Comparison of ENCODE assay signal across 10 mouse cellular contexts in genomic region chr6:5254869-5255268, GRCm38 (mm10). TPM values are rescaled to one million over a fixed set of nuclear protein-coding genes. Genes with fewer than 3 reads are reported as not detected.
DNase-seq lines count a peak whose midpoint lies in the region; ATAC-seq and TF ChIP-seq lines count a peak whose summit lies in the region.
"Had no signal": no experiment of that assay in that cellular context is flagged by ENCODE, and none has a peak within 500 bp of the region (broad histone marks: within the 10 kb centered on the region; RNA-seq: fewer than 3 reads in every experiment).

No protein-coding gene starts in this region.

- H3K4me1 ChIP-seq in embryonic facial prominence, embryonic 14.5 days (ENCODE audit: control insufficient read depth, insufficient read depth, low read length): peaks cover 8% of the 10 kb centered on the region; the same call in 1 of the 2 replicates
- peaks cover 14% of the 10 kb centered on the region for H3K4me1 ChIP-seq in embryonic facial prominence, embryonic 10.5 days
- peaks cover 8% of the 10 kb centered on the region; the same call in 1 of the 2 replicates for H3K4me1 ChIP-seq in heart, postnatal 0 days (ENCODE audit: control insufficient read depth, insufficient read depth)
- peaks cover 32% of the 10 kb centered on the region for H3K4me1 ChIP-seq in megakaryocyte, embryonic 14.5 days
- peaks cover 6% of the 10 kb centered on the region; the same call in 1 of the 2 replicates for H3K4me1 ChIP-seq in stomach, embryonic 16.5 days (ENCODE audit: control insufficient read depth, insufficient read depth, low read length)

- no peak for DNase-seq in embryonic facial prominence, embryonic 14.5 days (ENCODE audit: low spot score)
- no peak for DNase-seq in embryonic facial prominence, embryonic 10.5 days (ENCODE audit: low spot score)
- DNase-seq in heart, postnatal 0 days (ENCODE audit: low spot score): no peak
- DNase-seq in heart, postnatal 14 days: no peak
- DNase-seq in left cerebral cortex, postnatal 10 days (ENCODE audit: extremely low spot score in 1 of 2, low spot score in 2 of 2): no peak
- DNase-seq: cerebellum, adult 9-10 months had no signal

- TF ChIP-seq CTCF in heart, postnatal 0 days (IDR thresholded peaks at IDR 0.05; ENCODE audit: low read depth): no peak

- no peak overlapping the region for H3K9ac ChIP-seq in embryonic facial prominence, embryonic 14.5 days (ENCODE audit: low read depth, low read length)
- H3K9ac ChIP-seq in heart, postnatal 0 days (replicated peaks; ENCODE audit: low read depth, low read length): no peak overlapping the region
- no peak overlapping the region for H3K9ac ChIP-seq in stomach, embryonic 16.5 days (ENCODE audit: low read length)
- H3K9ac ChIP-seq: hindbrain, embryonic 14.5 days had no signal

- H3K27me3 ChIP-seq in embryonic facial prominence, embryonic 14.5 days (replicated peaks; ENCODE audit: control insufficient read depth, insufficient read depth, low read length): no peaks in the 10 kb centered on the region
- H3K27me3 ChIP-seq in embryonic facial prominence, embryonic 10.5 days (replicated peaks; ENCODE audit: low read depth, poor library complexity, severe bottlenecking): no peaks in the 10 kb centered on the region
- H3K27me3 ChIP-seq in heart, postnatal 0 days (ENCODE audit: control insufficient read depth, insufficient read depth, low read length): no peaks in the 10 kb centered on the region
- H3K27me3 ChIP-seq in megakaryocyte, embryonic 14.5 days (replicated peaks): no peaks in the 10 kb centered on the region
- no peaks in the 10 kb centered on the region for H3K27me3 ChIP-seq in stomach, embryonic 16.5 days (ENCODE audit: control insufficient read depth, insufficient read depth, low read length)

- intact Hi-C loops in heart, postnatal 14 days (cut with DNase I): loop anchor here (5.0 to 10.0 kb wide), 2 partner anchors 42 to 130 kb away; partner anchors contain the start of genes Asb4 and Pon2
- intact Hi-C loops in left cerebral cortex, postnatal 10 days (cut with DNase I): no loop called here

- ATAC-seq in embryonic facial prominence, embryonic 14.5 days (ENCODE audit: low read depth): no peak
- ATAC-seq in heart, postnatal 0 days (ENCODE audit: insufficient read depth, low read depth): no peak
- no peak for ATAC-seq in megakaryocyte, adult 5-6 weeks (ENCODE audit: poor library complexity, severe bottlenecking)
- ATAC-seq in stomach, embryonic 16.5 days (ENCODE audit: insufficient read depth, low FRiP score): no peak

- TF ChIP-seq EP300 in heart, postnatal 0 days (IDR thresholded peaks at IDR 0.05; ENCODE audit: low read depth): no peak

- WGBS in embryonic facial prominence, embryonic 14.5 days: 90% methylated on average over 2 of the region's 2 CpGs
- WGBS in embryonic facial prominence, embryonic 10.5 days: 97% methylated on average over 2 of the region's 2 CpGs
- WGBS in heart, postnatal 0 days: 97% methylated on average over 2 of the region's 2 CpGs
- WGBS in stomach, embryonic 16.5 days: 96% methylated on average over 2 of the region's 2 CpGs

- no peaks in the 10 kb centered on the region for H3K36me3 ChIP-seq in embryonic facial prominence, embryonic 14.5 days (ENCODE audit: control insufficient read depth, insufficient read depth, low read length)
- H3K36me3 ChIP-seq in embryonic facial prominence, embryonic 10.5 days (replicated peaks): no peaks in the 10 kb centered on the region
- H3K36me3 ChIP-seq in heart, postnatal 0 days (replicated peaks; ENCODE audit: control insufficient read depth, insufficient read depth, low read length): no peaks in the 10 kb centered on the region; the same call in 1 of the 2 replicates
- peaks cover 39% of the 10 kb centered on the region for H3K36me3 ChIP-seq in megakaryocyte, embryonic 14.5 days (replicated peaks; ENCODE audit: low read length)
- no peaks in the 10 kb centered on the region for H3K36me3 ChIP-seq in stomach, embryonic 16.5 days (ENCODE audit: control insufficient read depth, insufficient read depth, low read length)

- H3K9me3 ChIP-seq in embryonic facial prominence, embryonic 14.5 days (ENCODE audit: control insufficient read depth, low read length): no peaks in the 10 kb centered on the region
- H3K9me3 ChIP-seq in embryonic facial prominence, embryonic 10.5 days: no peaks in the 10 kb centered on the region
- no peaks in the 10 kb centered on the region for H3K9me3 ChIP-seq in heart, postnatal 0 days (replicated peaks; ENCODE audit: control insufficient read depth, low read length)
- no peaks in the 10 kb centered on the region for H3K9me3 ChIP-seq in megakaryocyte, embryonic 14.5 days
- no peaks in the 10 kb centered on the region for H3K9me3 ChIP-seq in stomach, embryonic 16.5 days (replicated peaks; ENCODE audit: control insufficient read depth, low read length)

- no peak overlapping the region for H3K4me3 ChIP-seq in embryonic facial prominence, embryonic 14.5 days (ENCODE audit: low read depth, low read length)
- no peak overlapping the region for H3K4me3 ChIP-seq in embryonic facial prominence, embryonic 10.5 days
- peak overlapping the region; percentile 57 for H3K4me3 ChIP-seq in heart, postnatal 0 days (ENCODE audit: low read depth, low read length)
- peak overlapping the region; percentile 90 for H3K4me3 ChIP-seq in megakaryocyte, embryonic 14.5 days (replicated peaks)
- no peak overlapping the region for H3K4me3 ChIP-seq in stomach, embryonic 16.5 days (replicated peaks; ENCODE audit: low read length)

- H3K27ac ChIP-seq in embryonic facial prominence, embryonic 14.5 days (replicated peaks; ENCODE audit: low read depth, low read length): no peak overlapping the region
- H3K27ac ChIP-seq in embryonic facial prominence, embryonic 10.5 days (replicated peaks): no peak overlapping the region
- H3K27ac ChIP-seq in heart, postnatal 0 days (ENCODE audit: low read depth): no peak overlapping the region
- no peak overlapping the region for H3K27ac ChIP-seq in stomach, embryonic 16.5 days (ENCODE audit: low read length)
- H3K27ac ChIP-seq: hindbrain, embryonic 14.5 days had no signal

- H3K4me2 ChIP-seq in embryonic facial prominence, embryonic 14.5 days (ENCODE audit: low read depth, low read length): peak overlapping the region; percentile 52; the same call in 1 of the 2 replicates
- H3K4me2 ChIP-seq in heart, postnatal 0 days (ENCODE audit: low read depth, low read length): peak overlapping the region; percentile 66
- peak overlapping the region; percentile 60; the same call in 1 of the 2 replicates for H3K4me2 ChIP-seq in stomach, embryonic 16.5 days (ENCODE audit: low read depth, low read length)

RNA-seq across cellular contexts. Expression of gene Pon3, which starts 1.2 kb away (rescaled TPM):
- 11.8 and 14.0 TPM in 2 replicates for polyA plus RNA-seq in embryonic facial prominence, embryonic 14.5 days (2014; fragmentation: Nextera tagmentation; extraction: Ambion mirVana)
- polyA plus RNA-seq in embryonic facial prominence, embryonic 10.5 days (2016; fragmentation: Nextera tagmentation; extraction: Ambion mirVana): 6.3 and 6.5 TPM in 2 replicates
- 27.9 and 51.8 TPM in 2 replicates for total RNA-seq in heart, postnatal 0 days (2014; rRNA removed; ENCODE audit: low replicate concordance)
- polyA plus RNA-seq in heart, postnatal 0 days (2015; fragmentation: Nextera tagmentation; extraction: Ambion mirVana): 50.0 and 54.4 TPM in 2 replicates
- 10 to 100 TPM; 20.2 to 24.2 TPM for total RNA-seq in heart, postnatal 14 days (2021)
- polyA plus RNA-seq in megakaryocyte, embryonic 14.5 days (2012; ENCODE audit: insufficient read depth, low replicate concordance): 1.5 and 2.2 TPM in 2 replicates
- total RNA-seq in megakaryocyte, adult 5-6 weeks (2015): 6.4 and 12.0 TPM in 2 replicates
- 3.9 and 8.7 TPM in 2 replicates for total RNA-seq in megakaryocyte, adult 5-6 weeks (2017)
- 19.0 and 20.1 TPM in 2 replicates for polyA plus RNA-seq in stomach, embryonic 16.5 days (2015; fragmentation: Nextera tagmentation; extraction: Ambion mirVana)
- 1 to 10 TPM; 2.2 to 2.4 TPM for total RNA-seq in left cerebral cortex, postnatal 10 days (2021)

RNA-seq across cellular contexts. Expression of gene Pon2, which starts 43.4 kb away (rescaled TPM):
- polyA plus RNA-seq in embryonic facial prominence, embryonic 14.5 days (2014; fragmentation: Nextera tagmentation; extraction: Ambion mirVana): 26.0 and 29.7 TPM in 2 replicates
- 22.9 and 25.9 TPM in 2 replicates for polyA plus RNA-seq in embryonic facial prominence, embryonic 10.5 days (2016; fragmentation: Nextera tagmentation; extraction: Ambion mirVana)
- total RNA-seq in heart, postnatal 0 days (2014; rRNA removed; ENCODE audit: low replicate concordance): 29.1 and 29.7 TPM in 2 replicates
- 51.4 and 56.8 TPM in 2 replicates for polyA plus RNA-seq in heart, postnatal 0 days (2015; fragmentation: Nextera tagmentation; extraction: Ambion mirVana)
- 10 to 100 TPM; 17.8 to 20.9 TPM for total RNA-seq in heart, postnatal 14 days (2021)
- 10.8 and 24.3 TPM in 2 replicates for polyA plus RNA-seq in megakaryocyte, embryonic 14.5 days (2012; ENCODE audit: insufficient read depth, low replicate concordance)
- 79.1 and 110 TPM in 2 replicates for total RNA-seq in megakaryocyte, adult 5-6 weeks (2015)
- 45.4 and 55.7 TPM in 2 replicates for total RNA-seq in megakaryocyte, adult 5-6 weeks (2017)
- polyA plus RNA-seq in stomach, embryonic 16.5 days (2015; fragmentation: Nextera tagmentation; extraction: Ambion mirVana): 77.9 and 86.6 TPM in 2 replicates
- total RNA-seq in left cerebral cortex, postnatal 10 days (2021): 10 to 100 TPM; 17.6 to 18.7 TPM

Comparison
In these comparisons a context has a peak if more than half of its experiments do, and no peak if none do; other contexts are left out.
1. H3K4me3 ChIP-seq: peak in heart, postnatal 0 days (single experiment) and megakaryocyte, embryonic 14.5 days (single experiment); none in embryonic facial prominence, embryonic 14.5 days (single experiment), embryonic facial prominence, embryonic 10.5 days (single experiment) and stomach, embryonic 16.5 days (single experiment).
2. Peak in every context shown above with its lines, with median percentiles within 50 percentile points of each other: H3K4me2 ChIP-seq.